Mouse (Mus musculus): ENCODE measurements around the gene P4ha2. TPM values are rescaled to one million over a fixed set of nuclear protein-coding genes. Genes with fewer than 3 reads are reported as not detected.

The P4ha2 gene
- polyA plus RNA-seq, 1 experiment, result 0.29 TPM

DNA sequence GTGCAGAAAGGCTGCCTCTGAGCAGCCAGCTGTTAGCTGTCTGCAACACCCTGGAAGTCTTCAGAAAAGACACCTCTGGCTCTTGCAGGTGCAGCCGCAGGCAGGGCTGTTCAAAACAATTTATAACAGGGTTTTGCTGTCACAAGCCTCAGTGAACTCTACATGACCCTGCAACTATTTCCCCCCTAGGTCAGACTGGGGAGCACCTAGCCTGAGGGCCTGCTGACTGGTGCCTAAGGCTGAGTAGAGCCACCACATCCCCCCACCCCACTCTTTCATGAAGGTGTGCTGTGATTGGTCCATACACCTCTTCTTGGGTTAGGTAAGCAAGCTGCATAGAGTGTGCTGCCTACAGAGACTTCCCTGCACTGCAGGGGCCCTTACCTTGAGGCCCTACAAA, 63.1 kb downstream of the P4ha2 start:
- H3K4me1 ChIP-seq, result peaks cover 6% of the 10 kb centered on the region; the same call in 1 of the 2 replicates
- TF ChIP-seq GATA1 (IDR thresholded peaks at IDR 0.05; ENCODE audit: borderline replicate concordance, low read length), result no peak
- TF ChIP-seq FLI1 (IDR thresholded peaks at IDR 0.05; ENCODE audit: low read length), result no peak
- H3K27me3 ChIP-seq (replicated peaks), result peaks cover 57% of the 10 kb centered on the region
- H3K9me3 ChIP-seq, result peaks cover 6% of the 10 kb centered on the region; the same call in 1 of the 2 replicates
- H3K36me3 ChIP-seq (replicated peaks; ENCODE audit: low read length), result no peaks in the 10 kb centered on the region
- H3K4me3 ChIP-seq (replicated peaks), result no peak overlapping the region

DNA sequence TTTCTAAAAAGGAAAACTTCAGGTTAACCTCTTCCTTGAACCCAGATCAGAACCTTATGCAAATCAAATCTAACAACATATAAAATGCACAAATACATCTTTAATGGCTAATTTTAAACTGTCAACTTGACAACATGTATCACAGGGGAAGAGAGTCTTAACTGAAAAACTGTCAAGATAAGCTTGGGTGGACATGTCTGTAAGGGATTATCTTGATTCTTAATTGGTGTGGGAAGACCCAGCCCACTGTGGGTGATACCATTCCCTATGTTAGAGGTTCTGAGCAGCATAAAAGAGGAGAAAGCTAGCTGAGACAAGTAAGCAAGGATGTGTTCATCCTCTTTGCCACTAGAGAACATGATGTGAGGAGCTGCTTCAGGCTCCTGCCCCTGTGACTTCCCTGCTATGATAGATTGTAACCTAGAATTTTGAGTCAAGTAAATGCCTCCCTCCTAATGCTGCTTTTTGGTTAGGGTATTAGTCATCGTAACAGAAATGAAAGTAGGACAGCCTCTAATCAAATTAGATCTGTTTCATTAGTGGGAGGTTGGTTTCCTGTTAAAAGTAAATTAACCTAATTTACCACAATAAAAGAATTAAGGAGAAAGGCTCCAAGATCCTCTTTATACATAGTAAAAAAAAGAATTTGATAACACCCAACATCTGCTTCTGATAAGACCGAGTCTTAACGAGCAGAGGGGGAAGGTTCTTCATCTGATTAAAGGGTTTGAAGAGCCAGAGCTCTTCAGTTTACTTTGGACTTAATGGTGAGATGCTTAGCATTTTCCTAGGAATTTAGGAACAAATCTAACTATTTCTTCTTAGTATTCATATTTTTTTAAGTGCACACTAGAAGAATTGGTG, 69.8 kb downstream of the P4ha2 start:
- H3K36me3 ChIP-seq (replicated peaks; ENCODE audit: low read length), result no peaks in the 10 kb centered on the region
- peaks cover 19% of the 10 kb centered on the region for H3K27me3 ChIP-seq (replicated peaks)
- H3K4me3 ChIP-seq (replicated peaks), result no peak overlapping the region
- H3K4me1 ChIP-seq, result no peaks in the 10 kb centered on the region
- no peak for TF ChIP-seq FLI1 (IDR thresholded peaks at IDR 0.05; ENCODE audit: low read length)
- TF ChIP-seq GATA1 (IDR thresholded peaks at IDR 0.05; ENCODE audit: borderline replicate concordance, low read length), result no peak
- H3K9me3 ChIP-seq, result peaks cover 23% of the 10 kb centered on the region

DNA sequence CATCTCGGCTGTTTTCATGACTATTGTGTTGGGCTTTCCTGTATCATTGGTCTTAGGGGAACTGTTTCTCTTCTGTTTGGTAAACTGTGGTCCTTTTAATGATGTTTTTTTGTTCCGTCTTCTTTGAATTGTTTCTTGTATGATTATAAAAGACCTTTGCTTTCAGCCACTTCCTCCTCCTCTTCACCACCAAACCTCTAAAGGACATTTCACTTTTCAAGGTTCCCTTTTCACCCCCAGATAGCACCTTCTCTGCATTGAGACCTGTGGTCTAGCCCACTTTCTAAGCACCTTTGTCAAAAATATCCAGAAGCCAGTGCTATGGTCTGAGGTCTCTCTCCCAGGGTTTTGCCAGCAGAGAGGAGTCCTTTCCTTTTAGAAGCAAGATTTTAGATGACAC, 71.3 kb downstream of the P4ha2 start:
- TF ChIP-seq GATA1 (IDR thresholded peaks at IDR 0.05; ENCODE audit: borderline replicate concordance, low read length) (no peak), FLI1 (IDR thresholded peaks at IDR 0.05; ENCODE audit: low read length) (no peak)
- no peaks in the 10 kb centered on the region for H3K36me3 ChIP-seq (replicated peaks; ENCODE audit: low read length)
- H3K4me1 ChIP-seq, result no peaks in the 10 kb centered on the region
- H3K4me3 ChIP-seq (replicated peaks), result no peak overlapping the region
- peaks cover 12% of the 10 kb centered on the region for H3K27me3 ChIP-seq (replicated peaks)
- H3K9me3 ChIP-seq, result peaks cover 20% of the 10 kb centered on the region

DNA sequence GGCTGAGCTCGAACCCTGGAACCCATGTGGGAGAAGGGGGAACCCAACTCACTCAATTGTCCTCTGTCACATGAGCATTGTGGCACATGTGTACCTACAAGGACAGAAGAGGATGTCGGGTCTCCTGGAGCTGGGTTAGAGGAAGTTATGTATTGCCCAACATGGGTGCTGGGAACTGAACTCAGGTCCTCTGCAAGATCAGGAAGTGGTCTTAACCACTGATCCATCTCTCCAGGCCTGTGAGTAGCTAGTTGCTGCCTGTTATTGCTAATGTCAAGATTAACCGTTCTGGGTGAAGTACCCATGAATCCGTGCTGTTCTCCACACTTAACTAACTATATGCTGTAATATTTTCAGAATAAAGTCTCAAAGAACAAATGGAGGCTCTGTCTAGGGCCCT, 74.3 kb downstream of the P4ha2 start:
- TF ChIP-seq FLI1 (IDR thresholded peaks at IDR 0.05; ENCODE audit: low read length) (no peak), GATA1 (IDR thresholded peaks at IDR 0.05; ENCODE audit: borderline replicate concordance, low read length) (no peak)
- H3K4me3 ChIP-seq (replicated peaks), result no peak overlapping the region
- H3K9me3 ChIP-seq, result peaks cover 20% of the 10 kb centered on the region
- H3K4me1 ChIP-seq, result no peaks in the 10 kb centered on the region
- H3K36me3 ChIP-seq (replicated peaks; ENCODE audit: low read length), result no peaks in the 10 kb centered on the region
- H3K27me3 ChIP-seq (replicated peaks), result peaks cover 29% of the 10 kb centered on the region

DNA sequence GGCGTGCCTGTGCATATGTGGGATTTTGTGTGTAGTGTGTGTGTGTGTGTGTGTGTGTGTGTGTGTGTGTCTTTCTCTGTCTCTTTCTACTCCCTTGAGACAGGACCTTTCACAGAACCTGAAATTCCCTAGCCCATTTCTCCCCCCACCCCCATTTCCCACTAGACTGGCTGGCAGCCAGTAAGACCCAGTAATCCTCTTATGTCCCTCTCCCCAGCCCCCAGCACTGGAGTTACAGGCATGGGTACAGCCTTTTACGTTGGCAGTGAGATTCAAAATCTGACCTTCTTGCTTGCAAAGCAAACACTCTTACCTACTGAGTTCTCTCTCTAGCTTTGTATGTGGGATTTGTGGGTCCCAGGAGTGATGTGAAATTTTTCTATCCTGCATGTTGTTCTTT, 75.0 kb downstream of the P4ha2 start:
- Histone ChIP-seq H3K27me3 (replicated peaks) (peaks cover 29% of the 10 kb centered on the region), H3K9me3 (peaks cover 17% of the 10 kb centered on the region), H3K36me3 (replicated peaks; ENCODE audit: low read length) (no peaks in the 10 kb centered on the region), H3K4me3 (replicated peaks) (no peak overlapping the region), H3K4me1 (no peaks in the 10 kb centered on the region)
- no peak for TF ChIP-seq GATA1 (IDR thresholded peaks at IDR 0.05; ENCODE audit: borderline replicate concordance, low read length)
- TF ChIP-seq FLI1 (IDR thresholded peaks at IDR 0.05; ENCODE audit: low read length), result no peak

Other genes with a start within 250 kb of the P4ha2 start
- not detected in 2 replicates for gene Gm12216, start 240.8 kb upstream of the P4ha2 start, polyA plus RNA-seq (2012; ENCODE audit: insufficient read depth, low replicate concordance)
- 2.7 and 4.7 TPM in 2 replicates for gene Slc22a5, start 208.4 kb upstream of the P4ha2 start, polyA plus RNA-seq (2012; ENCODE audit: insufficient read depth, low replicate concordance)
- 0.29 TPM in 1 of 2 replicates, not detected in the other for gene Slc22a21, start 119.8 kb upstream of the P4ha2 start, polyA plus RNA-seq (2012; ENCODE audit: insufficient read depth, low replicate concordance)
- gene Slc22a4, start 72.0 kb upstream of the P4ha2 start, polyA plus RNA-seq (2012; ENCODE audit: insufficient read depth, low replicate concordance), result 0.04 and 5.0 TPM in 2 replicates
- 14.3 TPM in 1 of 2 replicates, not detected in the other for gene Pdlim4, start 31.1 kb upstream of the P4ha2 start, polyA plus RNA-seq (2012; ENCODE audit: insufficient read depth, low replicate concordance)
- gene Csf2, start 149.6 kb downstream of the P4ha2 start, polyA plus RNA-seq (2012; ENCODE audit: insufficient read depth, low replicate concordance), result not detected in 2 replicates
- not detected in 2 replicates for gene Il3, start 167.2 kb downstream of the P4ha2 start, polyA plus RNA-seq (2012; ENCODE audit: insufficient read depth, low replicate concordance)
- not detected in 2 replicates for gene Acsl6, start 203.7 kb downstream of the P4ha2 start, polyA plus RNA-seq (2012; ENCODE audit: insufficient read depth, low replicate concordance)

Data from megakaryocyte, embryonic 14.5 days (primary cell).